Mouse (Mus musculus) kidney, embryonic 14.5 days (tissue): ENCODE data around the gene Csrp3. TPM values are rescaled to one million over a fixed set of nuclear protein-coding genes. Genes with fewer than 3 reads are reported as not detected.

Experiments
- ATAC-seq: fragments of 200-750 bp; cut with Nextera tagmentation; 2 replicates; pipeline ENCODE4 v1.8.0; 2017; ENCODE audit warnings: moderate number of reproducible peaks, mild to moderate bottlenecking, moderate TSS enrichment, moderate library complexity; ENCODE audit not compliant: low FRiP score, low TSS enrichment
- H3K27ac ChIP-seq: fragments of 300-500 bp; sonication (generic); 2 replicates; pipeline ENCODE4 v1.5.1; 2014; ENCODE audit warnings: low read depth, mild to moderate bottlenecking, low read length, moderate library complexity, mixed read lengths
- H3K27me3 ChIP-seq: fragments of 300-500 bp; sonication (generic); 2 replicates; pipeline ENCODE4 v1.6.1; 2014; ENCODE audit warnings: mild to moderate bottlenecking, low read length; ENCODE audit not compliant: control insufficient read depth, insufficient read depth
- H3K36me3 ChIP-seq: fragments of 300-500 bp; sonication (generic); 2 replicates; pipeline ENCODE4 v1.6.1; 2014; ENCODE audit warnings: low read length, mixed read lengths; ENCODE audit not compliant: control insufficient read depth, insufficient read depth
- H3K4me1 ChIP-seq: fragments of 300-500 bp; sonication (generic); 2 replicates; pipeline ENCODE4 v1.6.1; 2014; ENCODE audit warnings: low read length, mixed read lengths; ENCODE audit not compliant: control insufficient read depth, insufficient read depth
- H3K4me2 ChIP-seq: fragments of 300-500 bp; sonication (generic); replicated peaks from 2 replicates; pipeline ENCODE4 v1.6.1; 2014; ENCODE audit warnings: low read depth, mild to moderate bottlenecking, low read length
- H3K4me3 ChIP-seq: fragments of 300-500 bp; sonication (generic); 2 replicates; pipeline ENCODE4 v1.5.1; 2014; ENCODE audit warnings: mild to moderate bottlenecking, low read length
- H3K9ac ChIP-seq: fragments of 300-500 bp; sonication (generic); 2 replicates; pipeline ENCODE4 v1.6.1; 2014; ENCODE audit warnings: low read depth, mild to moderate bottlenecking, low read length, moderate library complexity
- H3K9me3 ChIP-seq: fragments of 300-500 bp; sonication (generic); 2 replicates; pipeline ENCODE4 v1.6.1; 2016; ENCODE audit warnings: low read length; ENCODE audit not compliant: control insufficient read depth
- WGBS: fragments of 180-500 bp; shearing (Covaris S2); extraction: QIAGEN DNeasy Blood & Tissue Kit; methylation state at CpG from one replicate; pipeline ENCODE4 v1.1.7; 2014; 5-methylcytosine and 5-hydroxymethylcytosine counted together
- polyA plus RNA-seq: library from polyadenylated mRNA; unstranded; fragments of >200 nt; fragmentation: Nextera tagmentation; extraction: Ambion mirVana; gene quantifications from 2 replicates; pipeline ENCODE4 v1.2.1, GENCODE M21; 2014

Csrp3 gene
- 0.26 TPM in 1 of 2 replicates, not detected in the other for polyA plus RNA-seq

DNA sequence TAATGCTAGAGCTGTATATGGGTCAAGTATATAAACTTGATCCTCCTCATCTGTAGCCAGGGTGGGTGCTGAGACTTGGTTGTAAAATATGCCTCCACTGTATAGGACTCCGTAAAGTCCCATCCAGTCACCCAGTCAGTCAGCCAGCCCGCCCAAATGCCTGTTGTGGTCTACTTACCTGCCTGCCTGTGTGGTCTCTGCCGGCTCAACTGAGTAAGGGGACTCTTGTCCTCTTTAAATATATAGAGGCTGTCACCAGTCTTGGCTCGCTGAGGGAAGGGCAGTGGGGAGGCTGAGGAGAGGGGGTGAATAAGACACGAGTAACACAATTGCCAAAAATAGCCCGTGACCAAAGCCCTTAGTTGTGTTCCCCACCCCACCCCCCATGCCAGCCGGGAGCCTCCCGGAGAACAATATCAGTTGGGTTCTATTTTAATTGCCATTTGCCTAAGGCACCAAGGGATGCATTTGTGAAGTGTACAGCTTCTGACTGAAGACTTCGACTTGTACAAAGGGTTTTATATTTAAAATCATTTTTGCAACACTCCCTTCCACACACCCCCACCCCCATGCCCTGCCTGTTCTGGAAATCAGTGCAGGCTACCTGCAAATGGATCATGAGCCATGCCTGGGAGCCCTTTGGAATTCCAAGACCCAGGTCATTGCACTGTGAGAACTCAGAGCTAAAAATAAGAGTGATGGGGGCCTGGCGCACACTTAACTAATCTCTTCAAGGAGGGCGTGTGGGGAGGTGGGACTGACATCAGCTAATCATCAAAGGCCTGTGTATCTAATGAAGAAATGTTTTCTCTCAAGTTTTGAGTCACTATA, at the start of gene Csrp3:
Csrp3 (minus strand) TSS at position 214 of the 831 bp plus-strand sequence.
- no peak within 1 kb of the TSS for H3K4me3 ChIP-seq
- no peak for ATAC-seq
- no peak within 1 kb of the TSS for H3K9ac ChIP-seq
- no peak within 1 kb of the TSS for H3K4me2 ChIP-seq
- 58% methylated on average over 11 of the region's 11 CpGs for WGBS
- H3K4me1 ChIP-seq, result 0 out of 2 replicates have a peak, but pooled peaks cover 5% of the 10 kb centered on the region
- H3K27ac ChIP-seq, result no peak within 1 kb of the TSS
- no peaks in the 10 kb centered on the region for H3K36me3 ChIP-seq
- H3K9me3 ChIP-seq, result no peaks in the 10 kb centered on the region
- H3K27me3 ChIP-seq, result no peaks in the 10 kb centered on the region

DNA sequence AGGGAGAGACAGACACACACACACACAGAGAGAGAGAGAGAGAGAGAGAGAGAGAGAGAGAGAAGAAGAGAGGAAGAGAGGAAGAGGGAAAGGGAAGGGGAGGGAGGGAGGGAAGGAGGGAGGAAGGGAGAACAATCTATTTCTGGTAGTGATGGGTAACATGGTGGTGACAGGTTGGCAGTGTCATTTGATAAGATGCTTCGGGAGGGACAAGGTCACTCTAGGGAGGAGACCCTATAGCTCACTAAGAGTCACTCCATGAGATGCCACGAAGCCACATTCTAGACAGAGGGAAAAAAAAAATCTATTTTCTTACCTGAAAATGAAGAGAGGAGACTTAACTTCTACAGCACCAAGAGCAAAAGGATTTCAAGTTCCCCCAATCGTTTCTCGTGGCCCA, 48.2 kb upstream of the Csrp3 start:
- no peak for ATAC-seq
- no peaks in the 10 kb centered on the region for H3K9me3 ChIP-seq
- no peak overlapping the region for H3K4me2 ChIP-seq
- H3K9ac ChIP-seq, result no peak overlapping the region
- H3K4me3 ChIP-seq, result no peak overlapping the region
- peaks cover 21% of the 10 kb centered on the region for H3K4me1 ChIP-seq
- H3K36me3 ChIP-seq, result no peaks in the 10 kb centered on the region
- H3K27me3 ChIP-seq, result no peaks in the 10 kb centered on the region
- H3K27ac ChIP-seq, result no peak overlapping the region
- WGBS, result 78% methylated on average over 4 of the region's 4 CpGs

GRCm38 (mm10) chr7:48895475-48895874, 47.6 kb upstream of the Csrp3 start:
- Histone ChIP-seq H3K27me3 (no peaks in the 10 kb centered on the region), H3K4me3 (no peak overlapping the region), H3K4me2 (no peak overlapping the region), H3K9me3 (no peaks in the 10 kb centered on the region), H3K4me1 (peaks cover 17% of the 10 kb centered on the region), H3K9ac (no peak overlapping the region), H3K27ac (no peak overlapping the region), H3K36me3 (no peaks in the 10 kb centered on the region)
- no peak for ATAC-seq
- 87% methylated on average over 4 of the region's 4 CpGs for WGBS

DNA sequence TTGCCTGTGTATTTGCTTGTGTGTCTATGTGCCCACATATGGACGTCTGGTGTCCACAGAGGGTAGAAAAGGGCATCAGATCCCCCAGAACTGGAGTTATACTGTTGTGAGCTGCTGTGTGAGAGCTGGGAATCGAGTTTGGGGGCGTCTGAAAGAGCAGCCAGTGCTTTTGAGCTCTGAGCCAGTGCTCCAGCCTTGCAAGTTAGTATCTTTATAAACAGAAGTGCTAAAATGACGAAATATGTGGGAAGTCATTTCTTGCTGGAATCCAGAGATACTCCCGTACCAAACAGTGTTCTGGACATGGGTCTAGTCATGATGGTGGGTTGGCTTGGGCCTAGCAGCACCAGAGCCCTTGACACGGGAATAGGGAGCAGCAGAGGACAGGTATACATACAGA, 46.9 kb upstream of the Csrp3 start:
- H3K9me3 ChIP-seq, result no peaks in the 10 kb centered on the region
- no peak overlapping the region for H3K27ac ChIP-seq
- H3K9ac ChIP-seq, result no peak overlapping the region
- no peak overlapping the region for H3K4me3 ChIP-seq
- 78% methylated on average over 6 of the region's 6 CpGs for WGBS
- H3K4me1 ChIP-seq, result peaks cover 17% of the 10 kb centered on the region
- ATAC-seq, result no peak
- H3K36me3 ChIP-seq, result no peaks in the 10 kb centered on the region
- H3K27me3 ChIP-seq, result no peaks in the 10 kb centered on the region
- no peak overlapping the region for H3K4me2 ChIP-seq

DNA sequence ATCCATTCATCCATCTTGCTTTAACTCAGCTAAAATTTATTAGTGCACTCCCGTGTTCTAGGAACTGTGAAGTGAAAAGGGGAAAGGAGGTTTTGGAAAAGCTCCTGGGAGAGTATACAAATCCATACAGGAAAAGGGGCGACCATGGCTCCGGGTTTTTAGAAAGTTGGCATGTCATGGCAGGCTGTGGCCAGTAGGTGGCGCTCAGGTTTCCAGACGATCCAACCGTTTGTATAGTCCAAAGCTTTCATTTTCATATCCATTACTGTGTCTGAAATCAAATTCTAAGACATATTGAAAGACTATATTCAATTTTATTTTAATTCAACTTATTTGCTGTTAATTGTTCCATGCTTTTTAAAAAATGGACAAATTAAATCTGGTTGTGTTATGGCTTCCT, 46.3 kb upstream of the Csrp3 start:
- no peaks in the 10 kb centered on the region for H3K27me3 ChIP-seq
- 2% methylated on average over 6 of the region's 6 CpGs for WGBS
- no peak for ATAC-seq

DNA sequence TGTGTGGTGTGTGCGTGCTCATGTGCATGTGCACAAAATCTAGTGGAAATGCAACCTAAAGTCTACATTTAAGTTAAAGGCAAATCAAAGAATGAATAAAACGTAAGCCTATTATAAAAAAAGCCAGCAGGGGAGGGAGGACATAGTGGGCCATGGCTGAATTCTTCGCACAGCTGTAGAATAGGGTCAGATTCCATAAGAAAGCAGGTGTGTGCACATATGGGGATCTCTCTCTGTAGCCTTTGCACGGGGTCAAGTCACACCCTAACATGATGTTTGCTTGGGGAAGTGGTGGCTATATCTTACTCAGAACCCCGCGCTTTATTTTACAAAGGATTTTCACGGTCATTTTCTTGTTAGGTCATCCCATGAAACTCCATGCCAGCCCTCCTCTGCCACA, 45.3 kb upstream of the Csrp3 start:
- no peaks in the 10 kb centered on the region for H3K9me3 ChIP-seq
- 86% methylated on average over 7 of the region's 7 CpGs for WGBS
- H3K4me1 ChIP-seq, result peaks cover 21% of the 10 kb centered on the region
- H3K36me3 ChIP-seq, result no peaks in the 10 kb centered on the region
- ATAC-seq, result no peak
- no peaks in the 10 kb centered on the region for H3K27me3 ChIP-seq
- no peak overlapping the region for H3K4me2 ChIP-seq
- H3K4me3 ChIP-seq, result no peak overlapping the region
- H3K9ac ChIP-seq, result no peak overlapping the region
- no peak overlapping the region for H3K27ac ChIP-seq

More for the DNA sequence above, 46.3 kb upstream of the Csrp3 start:
- Histone ChIP-seq H3K9me3 (no peaks in the 10 kb centered on the region), H3K4me2 (no peak overlapping the region), H3K27ac (no peak overlapping the region), H3K9ac (no peak overlapping the region), H3K4me1 (peaks cover 17% of the 10 kb centered on the region), H3K4me3 (no peak overlapping the region), H3K36me3 (no peaks in the 10 kb centered on the region)

- Histone ChIP-seq H3K4me3 (no peak overlapping the region), H3K36me3 (no peaks in the 10 kb centered on the region), H3K9ac (no peak overlapping the region), H3K27me3 (no peaks in the 10 kb centered on the region), H3K27ac (no peak overlapping the region), H3K4me1 (peaks cover 16% of the 10 kb centered on the region), H3K4me2 (no peak overlapping the region), H3K9me3 (no peaks in the 10 kb centered on the region)
- ATAC-seq, result no peak
- 56% methylated on average over 5 of the region's 5 CpGs for WGBS
Observed at GRCm38 (mm10) chr7:48891029-48891428, 43.2 kb upstream of the Csrp3 start.

DNA sequence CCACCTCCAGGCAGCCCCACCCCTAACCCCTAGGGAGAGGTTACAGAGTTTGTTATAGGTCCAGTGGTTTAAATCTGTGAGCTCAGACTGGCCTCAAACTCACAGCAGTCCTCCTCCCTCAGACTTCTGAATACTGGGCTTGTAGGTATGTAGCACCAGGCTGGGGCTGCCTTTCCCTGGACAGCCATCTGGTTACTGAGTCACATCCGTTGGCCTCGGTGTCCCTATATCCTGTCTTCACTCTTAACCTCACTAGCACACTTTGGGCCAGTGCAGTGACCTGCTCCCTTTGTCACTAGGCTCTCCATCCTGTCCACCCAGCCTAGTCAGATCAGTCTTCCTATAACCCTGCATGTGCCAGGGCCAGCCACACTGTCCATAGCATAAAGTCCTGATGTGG, 40.9 kb upstream of the Csrp3 start:
- no peak overlapping the region for H3K4me3 ChIP-seq
- H3K27ac ChIP-seq, result no peak overlapping the region; the same call in 1 of the 2 replicates
- H3K27me3 ChIP-seq, result 0 out of 2 replicates have a peak, but pooled peaks cover 4% of the 10 kb centered on the region
- H3K4me1 ChIP-seq, result peaks cover 16% of the 10 kb centered on the region
- H3K4me2 ChIP-seq, result no peak overlapping the region
- H3K9ac ChIP-seq, result no peak overlapping the region
- peak; percentile 20; the same call in 1 of the 2 replicates for ATAC-seq
- no peaks in the 10 kb centered on the region for H3K36me3 ChIP-seq
- no peaks in the 10 kb centered on the region for H3K9me3 ChIP-seq
- WGBS, result 32% methylated on average over 2 of the region's 2 CpGs

DNA sequence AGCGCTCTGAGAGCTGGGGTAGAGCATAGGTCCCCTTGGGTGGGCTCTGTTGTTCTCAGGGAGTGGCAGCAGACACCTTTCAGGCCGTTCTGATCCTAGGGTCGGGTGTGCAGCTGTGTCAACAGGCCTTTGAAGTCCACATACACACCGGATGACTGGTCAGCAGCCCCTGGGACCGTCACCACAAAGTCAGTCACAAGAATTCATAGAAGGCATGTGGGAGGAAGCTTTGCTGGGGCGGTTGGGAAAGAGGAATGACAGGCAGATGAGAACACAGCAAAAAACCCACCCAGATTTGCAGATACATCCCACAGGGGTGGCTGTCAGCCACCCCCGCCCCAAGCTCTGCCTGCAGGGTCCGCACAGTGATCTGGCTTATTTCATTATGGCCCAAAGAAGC, 40.1 kb upstream of the Csrp3 start:
- Histone ChIP-seq H3K4me1 (peaks cover 16% of the 10 kb centered on the region), H3K36me3 (no peaks in the 10 kb centered on the region), H3K27me3 (0 out of 2 replicates have a peak, but pooled peaks cover 4% of the 10 kb centered on the region), H3K4me3 (no peak overlapping the region), H3K27ac (no peak overlapping the region; the same call in 1 of the 2 replicates), H3K9ac (0 out of 2 replicates have a peak overlapping the region, but pooled peaks have one; percentile 44), H3K4me2 (no peak overlapping the region), H3K9me3 (no peaks in the 10 kb centered on the region)
- ATAC-seq, result peak; percentile 66; the same call in 1 of the 2 replicates
- WGBS, result 15% methylated on average over 8 of the region's 8 CpGs
